Mouse (Mus musculus) cerebellum, adult 9-10 months (tissue): ENCODE results near the gene Ano1.

Experiments
- DNase-seq: peaks from one replicate; pipeline ENCODE4 v3.0.0; 2022

Ano1 gene

GRCm38 (mm10) chr7:144634875-144635274 is 116.9 kb downstream of the Ano1 start:
- no peak for DNase-seq

- DNase-seq, result no peak
These were observed 117.3 kb downstream of the Ano1 start for GRCm38 (mm10) chr7:144634450-144634849.

DNA sequence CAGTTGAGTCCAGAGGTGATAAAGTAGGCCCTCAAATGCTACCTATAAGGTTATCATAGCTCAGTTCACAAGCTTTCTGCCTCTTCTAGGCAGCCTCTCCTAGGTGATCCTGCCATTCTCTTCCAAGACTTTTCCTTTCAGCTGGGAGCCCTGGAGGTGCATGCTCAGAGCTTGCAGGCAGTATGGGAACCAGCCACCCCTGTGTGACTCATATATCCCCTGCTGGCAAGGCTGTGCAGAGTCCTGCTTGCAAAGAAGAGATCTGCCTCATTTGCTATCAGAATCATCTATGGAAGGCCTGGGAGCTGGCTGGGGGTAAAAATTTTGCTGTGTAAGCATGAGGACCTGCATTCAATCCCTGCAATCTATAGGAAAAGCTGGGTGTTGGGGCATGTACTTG is 119.5 kb downstream of the Ano1 start:
- DNase-seq, result no peak

- no peak for DNase-seq
These were observed 121.2 kb downstream of the Ano1 start for GRCm38 (mm10) chr7:144630622-144631021.

DNA sequence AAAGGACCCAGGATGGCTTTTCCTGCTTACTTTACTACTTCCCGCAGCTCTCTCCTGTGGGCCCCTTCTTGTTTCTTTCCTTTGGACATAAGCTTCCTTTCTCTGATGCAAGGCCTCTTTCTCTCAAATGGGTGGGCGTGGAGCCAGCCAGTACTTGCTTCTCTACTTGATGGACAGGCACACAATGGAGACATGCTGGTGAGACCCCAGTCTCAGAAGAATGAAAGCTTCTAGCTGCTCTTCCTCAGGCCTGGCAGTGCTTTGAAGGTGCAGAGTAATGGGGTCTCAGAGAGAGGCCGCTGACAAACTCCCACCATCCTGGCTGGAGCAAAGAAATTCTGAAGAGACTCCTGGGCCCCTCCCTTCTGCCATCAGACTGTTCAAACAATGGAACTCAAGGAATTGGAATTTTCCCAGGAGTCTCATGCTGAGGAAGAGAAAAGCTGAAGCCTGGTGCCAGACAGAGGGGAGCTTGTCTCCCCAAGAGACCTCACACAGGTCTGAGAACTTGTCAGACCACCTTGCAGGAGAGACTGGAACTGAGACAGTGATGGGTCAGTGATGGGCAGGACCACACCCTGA is 123.3 kb downstream of the Ano1 start:
- no peak for DNase-seq

GRCm38 (mm10) chr7:144627606-144628333 is 124.0 kb downstream of the Ano1 start:
- DNase-seq, result no peak

DNA sequence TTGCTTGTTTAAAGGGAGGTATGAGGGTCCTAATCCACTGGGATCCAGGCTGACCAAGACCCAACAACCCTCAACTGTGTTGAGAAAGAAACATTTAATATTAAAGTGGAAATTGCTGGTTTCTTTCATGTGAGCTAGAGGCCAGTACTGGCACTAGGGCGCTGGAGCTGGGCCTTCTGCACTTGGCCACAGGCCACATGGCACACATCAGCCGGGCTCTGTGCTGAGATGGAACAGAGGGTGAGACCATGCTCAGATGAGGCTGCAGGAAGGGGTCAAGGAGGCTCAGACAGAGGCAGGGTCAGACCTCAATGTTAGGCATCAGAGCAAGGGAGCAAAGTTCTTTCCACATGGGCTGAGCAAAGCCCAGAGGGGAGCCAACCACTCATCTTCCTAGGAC is 125.7 kb downstream of the Ano1 start:
- DNase-seq, result no peak

GRCm38 (mm10) chr7:144620721-144621681 is 130.8 kb downstream of the Ano1 start:
- no peak for DNase-seq

GRCm38 (mm10) chr7:144620315-144620714 is 131.5 kb downstream of the Ano1 start:
- DNase-seq, result no peak

DNA sequence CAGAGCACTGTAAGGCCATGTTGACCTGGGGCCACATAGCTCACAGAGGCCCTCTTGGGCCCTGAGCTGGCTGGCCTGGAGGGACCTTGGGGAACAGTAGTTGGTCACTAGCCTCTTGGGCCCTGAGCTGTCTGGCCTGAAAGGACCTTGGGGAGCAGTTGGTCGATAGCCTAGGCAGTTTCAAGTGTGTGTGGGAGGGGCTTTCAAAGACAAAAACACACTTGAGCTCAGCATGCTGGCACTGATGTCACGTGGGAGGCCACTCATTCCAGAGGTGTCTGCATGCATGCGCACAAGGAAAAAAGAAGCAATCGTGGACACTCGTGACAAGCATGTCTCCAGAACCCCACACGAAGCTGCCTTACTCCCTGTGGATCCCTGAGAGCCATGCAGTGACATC is 136.4 kb downstream of the Ano1 start:
- DNase-seq, result no peak

DNA sequence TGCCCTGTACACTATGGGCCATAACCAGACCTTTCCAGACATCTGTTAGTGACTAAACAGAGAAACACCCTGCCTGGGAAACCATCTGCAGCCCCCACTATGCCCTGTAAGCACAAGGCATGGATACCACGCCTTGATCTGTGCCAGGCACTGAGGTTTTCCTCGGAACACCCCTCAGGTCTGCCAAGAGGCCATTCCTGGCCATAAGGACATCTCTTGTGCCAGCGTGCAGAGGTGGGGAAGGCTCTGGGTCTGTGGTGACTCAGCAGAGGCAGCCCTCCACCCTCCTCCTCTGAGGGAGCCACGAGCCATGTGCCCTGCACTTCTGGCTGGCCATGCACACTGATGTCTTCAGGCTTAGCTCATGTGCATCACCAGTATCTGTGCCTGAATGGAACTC is 138.9 kb downstream of the Ano1 start:
- no peak for DNase-seq

GRCm38 (mm10) chr7:144612351-144612750 is 139.4 kb downstream of the Ano1 start:
- DNase-seq, result no peak

- no peak for DNase-seq
These were observed 140.2 kb downstream of the Ano1 start for GRCm38 (mm10) chr7:144611595-144611994.

- DNase-seq, result no peak
These were observed 142.2 kb downstream of the Ano1 start for GRCm38 (mm10) chr7:144609568-144609967.

GRCm38 (mm10) chr7:144607862-144608261 is 143.9 kb downstream of the Ano1 start:
- no peak for DNase-seq

DNA sequence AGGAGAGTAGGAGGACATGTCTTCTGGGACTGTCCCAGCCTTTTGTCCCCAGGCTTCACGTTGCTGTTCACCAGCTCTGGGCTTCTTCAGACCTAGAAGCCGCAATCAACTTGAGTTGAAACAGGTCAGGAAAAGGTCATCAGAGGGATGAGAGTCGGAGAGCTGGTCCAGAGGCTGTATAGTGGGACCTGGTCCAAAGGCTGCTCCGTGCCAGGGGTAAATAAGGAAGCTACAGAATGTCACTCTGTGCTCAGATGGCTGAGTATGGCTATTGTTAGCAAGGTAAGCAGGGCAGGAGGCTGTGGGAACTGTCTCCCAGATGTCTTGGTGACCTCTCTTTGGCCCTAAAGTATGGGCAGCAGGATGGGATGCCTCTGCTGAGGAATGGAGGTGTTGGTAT is 147.0 kb downstream of the Ano1 start:
- no peak for DNase-seq

DNA sequence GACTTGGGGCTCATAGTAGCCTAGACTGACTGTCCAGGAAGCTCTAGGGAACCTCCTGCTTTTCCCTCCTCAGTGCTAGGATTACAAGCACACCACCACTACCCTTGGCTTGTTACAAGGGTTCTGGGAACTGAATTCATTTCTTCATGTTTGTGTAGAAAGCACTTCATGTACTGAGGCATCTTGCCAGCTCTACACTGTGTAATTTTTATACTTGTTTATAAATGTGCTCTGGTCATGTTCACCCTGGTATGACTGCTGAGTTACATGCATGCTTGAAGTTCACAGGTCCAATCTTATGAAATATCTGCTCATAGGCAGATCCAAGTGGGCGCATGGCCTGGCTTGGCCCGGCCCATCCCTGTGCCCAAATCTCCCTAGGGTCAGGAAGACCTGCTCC is 147.5 kb downstream of the Ano1 start:
- DNase-seq, result no peak

- DNase-seq, result no peak
These were observed 151.4 kb downstream of the Ano1 start for GRCm38 (mm10) chr7:144600333-144600900.

GRCm38 (mm10) chr7:144589508-144589907 is 162.3 kb downstream of the Ano1 start:
- no peak for DNase-seq

- no peak for DNase-seq
These were observed 164.5 kb downstream of the Ano1 start for GRCm38 (mm10) chr7:144587291-144587690.

DNA sequence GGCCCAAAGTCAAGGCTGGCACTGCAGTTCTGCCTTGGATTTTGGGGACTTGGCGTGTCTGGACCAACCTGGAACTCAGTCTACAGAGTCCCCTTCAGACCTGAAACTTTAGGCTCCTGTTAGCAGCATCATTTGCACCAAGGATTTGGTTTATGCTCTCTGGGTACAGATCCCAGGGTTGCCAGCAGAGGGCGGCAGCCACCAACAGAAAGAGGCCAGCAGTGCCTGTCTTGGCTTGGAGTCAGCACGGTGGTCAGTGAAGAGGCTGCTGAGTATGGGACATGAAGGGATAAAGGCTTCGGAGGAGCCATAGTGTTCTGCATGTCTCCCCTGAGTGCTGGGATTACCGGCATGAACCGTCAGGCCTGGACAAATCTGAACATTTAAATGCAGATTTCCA is 166.1 kb downstream of the Ano1 start:
- peak; percentile 56 for DNase-seq

DNA sequence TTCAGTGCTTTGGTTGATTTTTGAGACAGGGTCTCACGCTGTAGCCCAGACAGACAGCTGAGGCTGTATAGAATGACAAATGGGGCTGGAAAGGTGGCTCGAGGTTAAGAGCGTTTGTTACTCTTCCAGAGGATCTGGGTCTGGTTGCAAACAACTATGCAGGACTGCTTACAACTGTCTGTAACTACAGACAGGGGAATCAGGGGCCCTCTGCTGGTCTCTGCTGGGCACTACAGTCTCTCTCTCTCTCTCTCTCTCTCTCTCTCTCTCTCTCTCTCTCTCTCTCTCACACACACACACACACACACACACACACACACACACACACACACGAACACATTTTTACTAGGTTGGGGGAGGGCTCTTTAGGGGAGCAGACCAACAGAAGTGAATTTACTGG is 168.2 kb downstream of the Ano1 start:
- DNase-seq, result peak; percentile 56

DNA sequence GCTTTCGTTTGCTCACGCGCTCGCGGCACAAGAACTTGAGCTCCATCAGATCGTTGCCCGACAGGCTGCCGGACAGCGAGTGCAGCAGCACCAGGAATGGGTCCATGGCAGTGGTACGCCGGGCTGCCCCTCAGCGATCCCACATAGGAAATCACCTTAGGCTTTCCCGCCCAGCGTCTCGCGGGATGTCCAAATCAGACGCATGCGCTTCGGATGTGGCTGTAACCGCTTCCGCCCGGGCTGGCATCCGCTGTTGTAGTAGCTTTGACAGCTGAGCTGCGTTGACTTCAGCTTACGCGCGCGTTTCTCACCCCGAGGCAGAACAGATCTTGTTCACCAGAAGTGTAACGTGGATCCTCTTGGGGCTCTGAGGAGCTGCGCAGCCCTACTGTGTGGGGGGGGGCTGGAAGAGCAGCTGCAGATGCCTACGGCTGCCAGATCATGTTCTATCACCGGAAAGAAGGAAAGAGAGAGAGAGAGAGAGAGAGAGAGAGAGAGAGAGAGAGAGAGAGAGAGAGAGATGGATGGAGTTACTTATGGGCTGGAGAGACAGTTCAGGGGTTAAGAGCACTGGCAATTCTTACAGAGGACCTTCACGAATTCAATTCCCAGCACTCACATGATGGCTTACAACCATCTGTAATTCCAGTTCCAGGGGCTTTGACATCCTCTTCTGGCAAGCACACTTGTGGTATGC is 169.3 kb downstream of the Ano1 start, which contains the start of gene Fadd:
TSS of gene Fadd (minus strand) at position 180 of the 697 bp plus-strand sequence.
- peak; percentile 94 for DNase-seq
